ENCODE assay signal across 39 mouse cellular contexts in genomic region chrX:139794072-139794845, GRCm38 (mm10). TPM values are rescaled to one million over a fixed set of nuclear protein-coding genes. Genes with fewer than 3 reads are reported as not detected.
"Had no signal": no experiment of that assay in that cellular context is flagged by ENCODE, and none has a peak within 500 bp of the region (broad histone marks: within the 10 kb centered on the region; RNA-seq: fewer than 3 reads in every experiment).

No protein-coding gene starts in this region.

- H3K4me3 ChIP-seq: heart, adult 2 months; heart, embryonic 13.5 days; heart, embryonic 15.5 days; hindbrain, embryonic 12.5 days; kidney, embryonic 15.5 days; limb, embryonic 12.5 days; liver, embryonic 13.5 days; liver, embryonic 15.5 days had no signal

- H3K9me3 ChIP-seq: heart, embryonic 13.5 days; heart, embryonic 15.5 days; hindbrain, embryonic 12.5 days; kidney, embryonic 15.5 days; limb, embryonic 12.5 days; liver, embryonic 13.5 days; liver, embryonic 15.5 days had no signal

- DNase-seq: gastrocnemius, postnatal 14 days; gastrocnemius, postnatal 36 days; heart, adult 11 months; heart, adult 2 months; heart, postnatal 14 days; heart, postnatal 36 days; kidney, adult 11 months; kidney, adult 2 months; kidney, adult 9 months; kidney, postnatal 14 days; kidney, postnatal 36 days; layer of hippocampus, adult 9-11 months; layer of hippocampus, postnatal 36 days; left cerebral cortex, postnatal 4 days; liver; liver, embryonic 13.5 days had no signal

- H3K27me3 ChIP-seq: heart, embryonic 15.5 days; liver, embryonic 13.5 days; liver, embryonic 15.5 days had no signal

- H3K9ac ChIP-seq: heart, embryonic 13.5 days; heart, embryonic 15.5 days; hindbrain, embryonic 12.5 days; hindbrain, embryonic 14.5 days; kidney, embryonic 15.5 days; limb, embryonic 12.5 days; liver, embryonic 13.5 days; liver, embryonic 15.5 days had no signal

- H3K36me3 ChIP-seq: heart, embryonic 13.5 days; heart, embryonic 15.5 days; hindbrain, embryonic 12.5 days; kidney, embryonic 15.5 days; limb, embryonic 12.5 days; liver, embryonic 13.5 days; liver, embryonic 15.5 days had no signal

- H3K4me1 ChIP-seq: heart, embryonic 13.5 days; heart, embryonic 15.5 days; hindbrain, embryonic 12.5 days; kidney, embryonic 15.5 days; limb, embryonic 12.5 days; liver, embryonic 13.5 days; liver, embryonic 15.5 days had no signal

- ATAC-seq: hindbrain, embryonic 16.5 days; inflammation-experienced regulatory T-cells, adult 6 months had no signal

- H3K4me2 ChIP-seq: heart, embryonic 11.5 days; heart, embryonic 13.5 days; heart, embryonic 15.5 days; hindbrain, embryonic 12.5 days; hindbrain, embryonic 14.5 days; kidney, embryonic 15.5 days; limb, embryonic 12.5 days; liver, embryonic 11.5 days; liver, embryonic 13.5 days; liver, embryonic 15.5 days had no signal

- H3K27ac ChIP-seq: heart, adult 2 months; heart, embryonic 13.5 days; heart, embryonic 15.5 days; hindbrain, embryonic 12.5 days; hindbrain, embryonic 14.5 days; kidney, embryonic 15.5 days; kidney, postnatal 0 days; limb, embryonic 12.5 days; liver, embryonic 13.5 days; liver, embryonic 15.5 days had no signal

RNA-seq across cellular contexts. Expression of gene Cldn2, which starts 6.4 kb away (rescaled TPM):
- total RNA-seq: gastrocnemius, postnatal 36 days; heart, adult 2 months; heart, postnatal 14 days; heart, postnatal 36 days; hematopoietic stem cell, adult 5-6 weeks had no signal
- polyA plus RNA-seq: heart, embryonic 11.5 days; heart, postnatal 0 days; inflammation-experienced regulatory T-cells, adult 6 months; limb, embryonic 12.5 days had no signal

RNA-seq across cellular contexts. Expression of gene Ripply1, which starts 12.1 kb away (rescaled TPM):
- total RNA-seq: gastrocnemius, adult 18-20 months; gastrocnemius, adult 8-10 months; gastrocnemius, postnatal 36 days; heart, adult 2 months; heart, postnatal 14 days; heart, postnatal 36 days; hematopoietic stem cell, adult 5-6 weeks; layer of hippocampus, adult 18-20 months; layer of hippocampus, adult 8-10 months; layer of hippocampus, postnatal 14 days; layer of hippocampus, postnatal 36 days; left cerebral cortex, adult 18-20 months; left cerebral cortex, adult 8-10 months; left cerebral cortex, postnatal 10 days; left cerebral cortex, postnatal 25 days; left cerebral cortex, postnatal 4 days had no signal
- polyA plus RNA-seq: heart, adult 2 months; heart, embryonic 11.5 days; heart, embryonic 13.5 days; heart, embryonic 15.5 days; heart, postnatal 0 days; hindbrain, embryonic 12.5 days; hindbrain, embryonic 14.5 days; hindbrain, embryonic 16.5 days; inflammation-experienced regulatory T-cells, adult 6 months; kidney, embryonic 15.5 days; kidney, postnatal 0 days; limb, embryonic 12.5 days; liver, embryonic 11.5 days; liver, embryonic 13.5 days; liver, embryonic 15.5 days had no signal
